Mouse (Mus musculus): Measurements from ENCODE around the gene Hdac9. TPM values are rescaled to one million over a fixed set of nuclear protein-coding genes. Genes with fewer than 3 reads are reported as not detected.

Hdac9 gene
- total RNA-seq, 2 experiments from 2014 or later = 46.3 to 47.5 TPM

DNA sequence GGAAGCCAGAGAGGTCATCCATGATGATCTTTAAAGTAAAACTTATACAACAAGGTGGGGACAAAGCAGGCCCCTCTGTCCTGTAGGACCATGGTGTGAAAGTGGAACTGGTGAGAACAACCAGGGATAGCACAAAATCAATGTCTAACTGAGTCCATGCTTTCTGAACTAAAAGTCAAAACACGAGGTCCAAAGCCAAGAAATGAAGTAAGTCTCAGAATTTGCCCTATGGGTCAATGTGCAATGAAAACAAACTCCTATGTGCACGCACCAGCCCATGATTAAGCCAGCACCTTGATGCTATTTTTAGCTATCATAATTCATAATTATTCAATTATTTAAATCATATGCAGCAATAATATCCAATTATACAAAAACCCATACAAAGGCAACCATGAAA is 196.0 kb downstream of the Hdac9 start:
- DNase-seq = no peak
- intact Hi-C loops (cut with DNase I) = no loop called here

DNA sequence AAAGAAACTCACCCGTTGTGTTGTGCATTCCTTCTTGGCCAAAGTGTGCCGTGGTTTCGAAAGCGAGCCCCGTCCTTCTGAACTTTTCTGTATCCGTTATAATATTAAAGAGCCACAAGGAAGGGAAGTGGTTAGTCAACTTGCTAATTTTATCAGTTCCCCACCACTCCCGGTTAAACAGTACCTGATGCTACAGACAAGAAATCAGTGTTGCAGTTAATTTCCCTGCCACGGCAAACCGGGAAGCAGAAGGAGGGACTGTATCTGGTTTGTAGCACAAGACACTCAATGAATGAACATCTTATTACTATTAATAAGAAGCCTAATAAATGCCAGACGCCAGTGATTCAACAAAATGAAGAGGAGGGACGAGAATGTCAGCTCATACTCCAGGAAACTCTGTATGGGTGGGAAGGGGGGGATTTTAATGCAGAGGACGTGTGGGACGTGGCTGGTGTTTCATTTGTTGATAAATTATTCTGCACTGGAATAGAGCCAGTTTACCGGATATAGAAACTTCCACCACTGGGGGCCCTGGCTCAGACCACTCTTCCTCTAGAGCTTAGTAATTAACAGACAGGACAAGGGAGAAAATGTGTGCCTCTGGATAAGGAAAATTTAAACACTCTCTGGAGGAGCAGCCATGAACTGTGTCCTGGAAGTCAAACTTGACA is 202.5 kb downstream of the Hdac9 start:
- no peak for DNase-seq
- intact Hi-C loops (cut with DNase I) = no loop called here

DNA sequence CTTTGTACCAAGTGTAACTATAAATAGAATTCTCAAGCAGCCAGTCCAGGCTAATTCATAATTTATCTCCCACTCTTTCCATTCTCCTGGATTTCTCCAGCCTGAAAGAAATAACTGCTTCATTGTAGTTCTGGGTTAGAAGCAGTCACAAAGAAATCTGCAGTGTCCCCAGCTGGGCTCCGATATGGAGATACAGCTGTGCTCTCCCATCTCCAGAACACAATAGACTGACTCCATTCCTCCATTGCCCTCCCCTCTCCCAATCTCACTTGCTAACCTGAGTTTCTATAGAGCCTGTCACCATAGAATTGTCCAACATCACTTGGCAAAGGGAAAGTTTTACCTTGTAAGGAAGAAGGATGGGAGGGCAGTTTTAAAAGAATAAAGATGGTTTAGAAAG is 218.9 kb downstream of the Hdac9 start:
- DNase-seq = no peak
- intact Hi-C loops (cut with DNase I) = loop anchor here (10.0 kb wide), 1 partner anchor 207 kb away; no protein-coding TSS in a partner anchor

DNA sequence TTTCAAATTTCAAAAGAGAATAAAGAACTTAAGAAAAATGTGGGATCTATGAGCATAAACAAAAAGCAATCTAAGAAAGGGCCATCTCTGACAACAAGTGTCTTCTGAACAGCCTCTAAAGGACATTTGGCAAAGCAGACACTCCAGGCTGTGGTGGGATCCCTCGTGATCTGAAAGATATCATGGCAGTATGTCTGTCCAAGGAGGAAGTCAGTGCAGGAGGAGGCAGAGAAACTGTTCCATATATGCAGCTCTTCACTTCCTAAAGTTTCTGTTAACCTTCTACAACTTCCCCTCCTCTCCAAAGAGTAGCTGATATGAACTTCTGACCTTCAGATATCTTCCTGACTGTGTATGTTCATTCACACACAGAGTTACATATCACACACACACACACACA is 220.2 kb downstream of the Hdac9 start:
- intact Hi-C loops (cut with DNase I) = loop anchor here (10.0 kb wide), 1 partner anchor 208 kb away; no protein-coding TSS in a partner anchor
- no peak for DNase-seq

DNA sequence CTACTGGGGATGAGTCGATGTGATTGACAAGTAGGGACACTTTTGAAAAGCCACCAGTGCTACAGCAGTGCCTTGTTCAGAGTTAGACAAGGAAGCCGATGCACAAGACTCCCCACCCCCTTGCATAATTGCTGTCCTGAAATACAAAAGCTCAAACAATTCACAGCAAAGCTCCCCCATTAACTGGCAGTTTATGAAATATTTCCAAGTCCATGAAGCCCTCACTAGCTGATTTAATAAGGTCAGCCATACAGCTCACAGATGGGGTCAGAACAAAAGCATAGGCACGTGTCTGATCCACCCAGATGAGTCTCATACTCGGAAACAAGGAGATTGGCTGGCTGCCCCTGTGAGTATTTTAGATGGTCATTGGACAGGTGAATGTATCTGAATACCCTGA is 228.0 kb downstream of the Hdac9 start:
- no peak for DNase-seq
- intact Hi-C loops (cut with DNase I) = no loop called here

DNA sequence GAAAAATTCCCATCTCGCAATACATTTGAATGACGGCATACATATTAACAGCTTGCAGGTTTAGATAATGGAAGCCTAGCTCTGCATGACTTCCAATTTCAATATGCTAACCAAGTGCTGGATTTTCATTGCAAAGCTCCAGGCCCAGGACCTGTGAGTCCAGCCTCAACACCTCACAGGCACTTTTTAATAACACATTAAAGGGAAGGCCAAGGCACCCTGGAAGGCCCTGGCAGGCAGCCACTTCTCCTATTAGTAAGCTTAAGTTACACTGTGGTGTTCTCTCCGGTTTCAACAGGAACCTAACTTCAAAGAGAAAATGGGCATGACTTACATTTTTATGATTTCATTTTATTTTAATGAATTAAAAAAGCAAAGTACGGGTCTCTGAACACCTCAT is 233.5 kb downstream of the Hdac9 start:
- intact Hi-C loops (cut with DNase I) = no loop called here
- DNase-seq = peak; percentile 19

DNA sequence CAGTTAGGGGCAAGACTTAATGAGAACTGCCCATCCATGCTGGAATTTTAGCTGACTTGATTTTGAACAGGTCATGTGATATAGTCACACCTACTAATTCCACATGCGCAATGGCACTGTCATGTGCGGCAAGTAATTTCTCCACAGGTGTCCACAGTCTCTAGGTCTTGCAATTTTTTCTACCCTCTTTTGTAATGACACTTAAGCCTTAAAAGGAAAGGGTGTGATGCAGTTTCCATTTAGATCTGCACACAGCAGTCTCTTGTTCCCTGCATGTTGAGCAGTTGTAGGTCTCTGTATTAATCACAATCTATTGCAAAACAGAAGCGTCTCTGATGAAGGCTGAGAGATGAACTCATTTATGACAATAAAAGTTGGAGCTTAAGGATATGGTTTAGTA is 234.2 kb downstream of the Hdac9 start:
- intact Hi-C loops (cut with DNase I) = no loop called here
- DNase-seq = no peak

DNA sequence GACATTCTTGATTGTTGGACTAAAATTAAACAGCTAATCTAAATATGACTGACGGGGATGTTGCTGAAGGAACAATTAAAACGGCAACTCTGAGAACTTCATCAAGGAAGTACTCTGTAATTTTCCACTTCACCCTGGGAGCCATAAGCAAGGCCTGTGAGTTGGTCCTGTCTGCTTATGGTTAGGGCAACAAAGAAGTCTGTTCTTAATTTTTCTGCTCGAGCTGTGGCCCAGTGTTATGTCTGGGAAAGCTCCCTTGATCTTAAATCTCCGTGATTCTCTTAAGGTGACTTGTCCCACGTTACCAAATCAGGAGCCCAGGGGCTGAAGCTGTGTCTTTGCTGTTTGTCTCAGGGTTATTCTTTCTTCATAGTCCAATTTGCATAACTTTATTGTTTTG is 236.3 kb downstream of the Hdac9 start:
- no peak for DNase-seq
- intact Hi-C loops (cut with DNase I) = no loop called here

DNA sequence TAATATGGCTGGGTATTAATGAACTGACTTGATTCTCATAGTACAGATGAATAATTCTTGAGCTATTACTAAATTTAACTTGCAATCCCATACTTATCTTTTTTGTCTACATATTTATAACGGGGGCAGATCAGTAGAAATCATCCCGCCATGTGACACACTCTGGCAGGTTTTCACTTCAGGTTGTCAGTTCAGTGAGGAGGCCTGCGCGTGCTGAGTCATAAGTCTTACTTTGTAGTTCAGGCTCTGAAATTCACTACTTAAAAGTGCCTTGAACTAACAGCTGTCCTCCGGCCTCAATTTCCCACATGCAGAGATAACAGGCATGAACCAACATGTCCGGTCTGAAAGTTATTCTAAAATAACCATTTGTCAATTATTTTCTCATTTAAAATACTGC is 239.8 kb downstream of the Hdac9 start:
- intact Hi-C loops (cut with DNase I) = no loop called here
- DNase-seq = no peak

DNA sequence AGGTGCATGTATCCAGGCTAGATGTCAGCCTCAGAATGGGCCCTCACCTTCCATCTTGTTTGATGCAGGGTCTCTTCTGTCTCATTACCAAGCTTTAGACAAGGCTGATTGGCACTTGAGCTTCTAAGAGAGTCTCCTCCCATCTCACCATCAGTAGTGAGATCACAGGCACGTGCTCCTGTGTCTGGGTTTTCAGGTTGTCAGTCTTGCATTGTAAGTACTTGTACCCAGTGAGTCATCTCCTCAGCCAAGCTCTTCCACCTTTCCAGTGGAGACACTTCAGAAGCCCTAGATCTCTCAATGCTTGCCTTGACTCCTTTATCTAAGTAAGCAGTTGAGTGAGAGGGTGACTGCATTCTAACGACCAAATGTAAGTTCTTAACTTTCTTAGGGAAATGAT is 242.7 kb downstream of the Hdac9 start:
- intact Hi-C loops (cut with DNase I) = no loop called here
- no peak for DNase-seq

DNA sequence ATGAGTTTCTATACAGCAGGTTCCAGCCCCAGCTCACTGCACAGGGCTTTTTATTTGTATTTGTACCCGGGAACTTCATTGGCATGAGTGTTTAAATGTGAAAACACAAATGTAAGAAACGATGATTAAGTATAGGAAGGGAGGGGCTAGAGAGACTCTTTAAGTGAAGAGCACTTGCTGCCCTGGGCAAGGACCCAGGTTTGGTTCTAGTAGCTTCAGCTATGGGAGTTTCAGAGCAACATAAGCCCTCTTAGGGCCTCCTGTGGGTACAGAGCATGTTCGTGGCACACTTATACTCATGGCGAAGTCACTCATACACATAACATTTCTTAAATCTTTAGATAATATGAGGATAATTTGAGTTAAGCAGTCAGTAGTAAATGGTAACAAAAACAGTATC is 243.4 kb downstream of the Hdac9 start:
- no peak for DNase-seq
- intact Hi-C loops (cut with DNase I) = no loop called here

DNA sequence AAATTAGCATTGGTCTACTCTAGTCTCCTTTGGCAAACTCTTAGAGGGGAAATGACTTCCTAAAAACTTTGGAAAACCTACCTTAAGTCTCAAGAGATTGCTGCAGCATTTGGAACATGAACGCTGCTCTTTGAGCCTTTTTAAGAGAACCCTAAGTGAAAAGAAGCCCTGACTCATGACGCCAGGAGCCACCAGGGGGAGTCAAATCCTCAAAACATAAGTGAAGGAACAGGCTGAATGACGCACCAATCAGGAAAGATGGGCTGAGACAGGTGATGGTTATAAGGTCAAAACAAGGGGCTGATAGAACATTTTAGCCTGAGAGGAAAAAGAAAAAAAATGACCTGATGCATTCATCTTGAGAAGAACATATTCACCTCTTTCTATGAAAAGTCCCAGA is 252.1 kb downstream of the Hdac9 start:
- DNase-seq = peak; percentile 69
- intact Hi-C loops (cut with DNase I) = loop anchor here (2.0 to 10.0 kb wide), 3 partner anchors 352 to 1280 kb away; no protein-coding TSS in a partner anchor

DNA sequence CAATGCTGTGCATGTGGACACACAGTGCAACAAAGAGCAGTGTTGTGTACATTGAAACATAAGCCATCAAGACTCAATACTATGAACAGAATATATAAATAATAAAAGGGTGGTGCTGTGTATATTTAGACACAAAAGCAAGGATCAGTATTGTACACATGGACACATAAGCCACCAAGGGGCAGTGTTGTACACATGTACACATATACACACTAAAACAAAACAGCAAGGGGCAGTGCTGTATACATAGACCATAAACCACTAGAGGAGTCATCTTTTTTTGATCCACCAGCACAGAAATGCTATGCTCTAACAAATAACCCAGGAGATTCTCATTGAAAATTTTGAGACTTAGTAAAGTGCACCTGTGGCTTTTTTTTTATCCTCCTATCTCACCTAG is 255.5 kb downstream of the Hdac9 start:
- intact Hi-C loops (cut with DNase I) = loop anchor here (10.0 kb wide), 1 partner anchor 1277 kb away; no protein-coding TSS in a partner anchor
- DNase-seq = no peak

DNA sequence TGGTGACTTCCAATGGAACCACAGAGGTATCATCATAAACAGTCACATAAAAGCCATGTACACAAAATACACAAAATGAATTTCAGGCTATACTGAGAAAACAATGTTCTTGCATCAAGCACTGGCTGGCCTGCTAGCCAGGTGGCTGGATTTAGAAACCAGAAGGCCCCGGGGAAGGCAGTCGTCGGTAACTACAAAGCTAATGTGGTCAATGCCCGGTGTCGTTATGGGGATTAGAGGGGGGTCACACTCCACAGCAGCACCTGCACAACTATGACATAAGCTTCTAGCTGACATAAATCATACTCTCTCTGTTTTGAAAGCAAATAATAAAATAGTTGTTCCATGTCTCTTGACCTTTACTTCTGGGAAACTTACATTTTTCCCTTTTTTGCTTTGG is 256.9 kb downstream of the Hdac9 start:
- no peak for DNase-seq
- intact Hi-C loops (cut with DNase I) = loop anchor here (10.0 kb wide), 1 partner anchor 1275 kb away; no protein-coding TSS in a partner anchor

DNA sequence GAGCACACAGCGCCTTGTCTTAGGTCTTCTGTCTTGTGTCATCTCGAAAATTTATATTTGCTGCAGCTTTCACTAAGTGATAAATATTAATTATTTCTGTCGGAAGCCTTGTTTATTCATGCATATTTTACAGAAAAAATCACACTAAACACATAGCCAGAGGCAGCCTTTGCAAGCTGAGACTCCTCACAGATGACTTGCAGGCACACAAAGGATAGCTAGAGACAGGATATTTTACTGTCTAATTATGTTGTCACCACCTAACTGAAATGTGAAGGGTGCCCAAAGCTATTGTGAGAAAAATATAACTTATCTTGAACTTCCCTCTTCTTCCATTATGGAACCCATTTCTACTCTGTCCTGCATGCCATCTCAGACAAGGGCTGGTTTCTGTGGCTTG is 258.3 kb downstream of the Hdac9 start:
- intact Hi-C loops (cut with DNase I) = loop anchor here (5.0 to 10.0 kb wide), 4 partner anchors 134 to 1176 kb away; no protein-coding TSS in a partner anchor
- no peak for DNase-seq

DNA sequence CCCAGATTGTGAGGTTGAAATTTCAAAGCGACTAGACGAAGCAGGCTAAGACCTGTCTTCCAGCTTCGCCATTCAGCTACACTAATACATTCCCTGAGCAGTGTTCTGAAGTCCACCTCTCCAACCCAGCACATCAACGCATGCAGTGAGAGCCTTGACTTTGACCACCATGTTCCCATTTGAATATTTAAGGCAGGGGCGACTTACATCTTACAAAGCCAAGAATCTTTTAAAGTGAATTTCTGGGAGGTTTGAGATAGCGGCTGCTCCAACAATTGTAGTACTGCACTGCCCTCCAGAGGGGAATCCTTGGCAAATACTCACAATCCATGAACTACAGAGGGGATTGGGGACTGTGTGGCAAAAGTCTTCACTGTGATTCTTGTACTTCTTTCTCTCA is 258.8 kb downstream of the Hdac9 start:
- intact Hi-C loops (cut with DNase I) = loop anchor here (5.0 to 10.0 kb wide), 4 partner anchors 133 to 1176 kb away; no protein-coding TSS in a partner anchor
- peak; percentile 52 for DNase-seq

DNA sequence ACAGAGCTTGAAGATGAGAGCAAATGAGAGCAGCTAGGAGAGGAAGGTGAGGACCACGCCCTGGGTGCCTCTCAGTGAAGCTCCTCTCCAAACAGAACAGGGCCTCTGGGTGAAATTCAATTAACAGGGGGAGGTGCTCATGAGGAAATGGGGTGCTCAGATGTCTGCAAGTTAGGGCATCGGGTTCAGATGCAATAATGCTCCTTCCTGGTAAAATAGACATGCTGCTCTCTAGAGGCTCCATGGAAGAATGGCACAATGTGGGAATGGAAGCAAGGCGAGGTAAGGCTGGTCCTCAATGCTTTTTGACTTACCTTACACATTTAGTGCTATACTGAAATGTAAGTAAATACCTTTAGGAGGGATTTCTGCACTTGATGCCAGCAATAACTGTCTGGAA is 263.3 kb downstream of the Hdac9 start:
- DNase-seq = no peak
- intact Hi-C loops (cut with DNase I) = loop anchor here (10.0 kb wide), 1 partner anchor 129 kb away; no protein-coding TSS in a partner anchor

DNA sequence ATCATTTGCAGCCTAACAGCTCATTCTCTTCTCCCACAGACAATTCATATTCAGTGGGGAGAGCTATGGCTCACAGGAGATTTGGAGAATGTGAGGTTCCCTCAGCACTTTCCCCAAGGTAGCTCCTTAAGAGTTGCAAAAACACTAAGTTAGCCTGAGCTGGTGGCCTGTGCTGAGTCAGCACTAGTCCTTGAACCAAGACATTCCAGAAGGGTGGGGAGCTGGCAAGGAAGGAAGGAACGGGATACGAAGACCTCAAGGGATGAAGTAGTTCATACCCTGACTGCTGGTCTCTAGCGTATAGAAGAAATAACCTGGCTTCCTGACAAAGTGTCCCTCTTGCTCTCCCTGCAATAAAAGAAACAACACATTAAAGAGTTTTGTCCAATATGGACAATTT is 268.1 kb downstream of the Hdac9 start:
- intact Hi-C loops (cut with DNase I) = loop anchor here (5.0 kb wide), 1 partner anchor 696 kb away; no protein-coding TSS in a partner anchor
- no peak for DNase-seq

DNA sequence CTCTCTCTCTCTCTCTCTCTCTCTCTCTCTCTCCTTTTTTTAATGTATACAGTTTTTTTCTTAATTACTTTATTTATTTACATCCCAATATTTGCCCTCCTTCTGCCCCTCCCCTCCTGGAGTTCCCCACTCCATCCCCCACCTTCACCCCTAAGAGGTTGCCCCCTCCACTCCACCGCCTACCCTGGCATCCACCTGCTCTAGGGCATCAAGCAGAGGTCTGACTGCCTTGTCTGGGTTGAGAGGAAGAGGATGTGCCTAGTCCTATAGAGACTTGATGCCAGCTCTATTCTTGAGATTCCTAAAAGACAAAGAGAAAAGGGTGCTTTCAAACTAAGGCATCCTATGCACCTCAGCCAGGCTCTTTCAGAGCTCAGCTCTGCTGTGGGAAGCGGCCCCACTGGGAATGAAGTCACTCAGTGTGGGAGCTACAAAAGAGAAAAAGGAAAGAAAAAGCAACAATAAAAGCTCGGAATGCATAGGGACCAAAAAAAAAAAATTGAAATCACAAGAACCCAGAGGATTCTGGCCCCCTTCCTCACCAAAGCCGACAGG is 275.1 kb downstream of the Hdac9 start:
- no peak for DNase-seq
- intact Hi-C loops (cut with DNase I) = no loop called here

DNA sequence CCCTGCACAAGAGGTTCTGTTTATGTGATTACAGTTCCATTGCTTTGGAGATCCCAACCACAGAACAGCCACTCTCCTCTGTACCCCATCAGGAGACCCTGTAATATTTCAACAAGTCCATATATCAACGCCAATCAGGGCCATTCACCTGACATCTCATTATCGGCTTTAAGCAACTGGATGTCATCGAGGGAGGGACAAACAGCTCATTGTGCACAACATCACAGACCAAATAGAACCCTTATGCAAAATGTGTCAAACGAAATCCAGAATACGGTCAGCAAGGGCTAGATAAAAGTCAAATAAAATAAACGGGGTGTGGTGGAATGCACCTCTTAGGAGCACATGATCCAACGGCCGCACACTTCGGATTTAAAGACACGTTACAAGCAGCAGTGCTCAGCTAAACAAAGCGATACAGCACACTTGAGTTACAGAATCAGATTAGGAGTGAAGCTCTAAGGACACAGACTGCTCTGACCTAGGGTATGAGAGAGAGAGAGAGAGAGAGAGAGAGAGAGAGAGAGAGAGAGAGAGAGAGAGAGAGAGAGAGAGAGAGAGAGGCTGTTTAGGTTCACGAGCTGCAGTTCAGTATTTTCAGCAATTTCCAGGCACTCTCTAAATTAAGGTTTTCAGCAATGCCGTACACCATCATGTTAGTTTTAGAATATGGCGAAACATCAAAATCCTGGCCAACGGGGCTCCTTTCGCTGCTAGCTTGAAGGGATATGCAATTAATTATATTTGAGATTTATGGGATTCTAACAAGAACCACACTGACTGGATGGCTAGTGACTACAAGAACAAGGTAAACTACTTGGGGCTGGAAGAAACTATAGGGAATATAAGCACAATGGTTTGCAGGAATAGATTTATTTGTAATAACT is 279.4 kb downstream of the Hdac9 start:
- intact Hi-C loops (cut with DNase I) = no loop called here
- DNase-seq = no peak

DNA sequence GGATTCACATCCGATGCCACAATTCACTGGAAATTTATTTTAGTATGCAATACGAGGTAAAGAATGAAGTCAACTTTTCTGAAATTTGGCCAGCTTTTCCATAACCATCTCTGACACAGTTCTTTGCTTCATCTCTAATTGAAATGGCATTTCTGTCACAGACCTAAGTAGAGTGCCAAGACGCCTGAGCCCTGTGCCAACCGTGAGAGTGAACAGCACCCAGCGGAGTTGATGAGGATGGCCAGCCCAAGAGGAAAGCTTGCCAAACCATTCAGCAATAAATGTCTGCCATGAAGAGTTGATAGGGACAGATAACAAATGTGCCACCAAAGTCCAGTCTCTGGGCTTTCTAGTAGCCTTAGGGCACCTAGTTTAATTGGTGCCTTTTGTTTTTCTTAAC is 297.8 kb downstream of the Hdac9 start:
- intact Hi-C loops (cut with DNase I) = no loop called here
- peak; percentile 68 for DNase-seq

Data from left cerebral cortex, postnatal 4 days (tissue).